Mouse (Mus musculus) neural tube, embryonic 14.5 days (tissue): ENCODE measurements around the gene Cgnl1. TPM values are rescaled to one million over a fixed set of nuclear protein-coding genes. Genes with fewer than 3 reads are reported as not detected.

Experiments used
- ATAC-seq: fragments of 200-750 bp; cut with Nextera tagmentation; 2 replicates; pipeline ENCODE4 v1.8.0; 2017; ENCODE audit warnings: low read depth, mild to moderate bottlenecking, moderate TSS enrichment, moderate library complexity
- H3K27ac ChIP-seq: fragments of 300-500 bp; sonication (generic); 2 replicates; pipeline ENCODE4 v1.5.1; 2014; ENCODE audit warnings: low read depth, mild to moderate bottlenecking, control low read depth, low read length, moderate library complexity, mixed read lengths
- H3K27me3 ChIP-seq: fragments of 300-500 bp; sonication (generic); 2 replicates; pipeline ENCODE4 v1.6.1; 2014; ENCODE audit warnings: low read length; ENCODE audit not compliant: control insufficient read depth, insufficient read depth
- H3K36me3 ChIP-seq: fragments of 300-500 bp; sonication (generic); 2 replicates; pipeline ENCODE4 v1.6.1; 2014; ENCODE audit warnings: low read length, mixed read lengths; ENCODE audit not compliant: control insufficient read depth, insufficient read depth
- H3K4me1 ChIP-seq: fragments of 300-500 bp; sonication (generic); 2 replicates; pipeline ENCODE4 v1.6.1; 2014; ENCODE audit warnings: low read length; ENCODE audit not compliant: control insufficient read depth, insufficient read depth
- H3K4me2 ChIP-seq: fragments of 300-500 bp; sonication (generic); 2 replicates; pipeline ENCODE4 v1.6.1; 2014; ENCODE audit warnings: mild to moderate bottlenecking, low read depth, low read length, control low read depth
- H3K4me3 ChIP-seq: fragments of 300-500 bp; sonication (generic); 2 replicates; pipeline ENCODE4 v1.5.1; 2014; ENCODE audit warnings: low read depth, low read length, control low read depth, mixed read lengths
- H3K9ac ChIP-seq: fragments of 300-500 bp; sonication (generic); replicated peaks from 2 replicates; pipeline ENCODE4 v1.6.1; 2014; ENCODE audit warnings: low read depth, mild to moderate bottlenecking, control low read depth, low read length, mixed read lengths
- H3K9me3 ChIP-seq: fragments of 300-500 bp; sonication (generic); 2 replicates; pipeline ENCODE4 v1.6.1; 2016; ENCODE audit warnings: low read length; ENCODE audit not compliant: control insufficient read depth
- WGBS: fragments of 180-500 bp; shearing (Covaris S2); extraction: QIAGEN DNeasy Blood & Tissue Kit; methylation state at CpG from one replicate; pipeline ENCODE4 v1.1.7; 2014; 5-methylcytosine and 5-hydroxymethylcytosine counted together
- polyA plus RNA-seq: library from polyadenylated mRNA; unstranded; fragments of >200 nt; fragmentation: Nextera tagmentation; extraction: Ambion mirVana; gene quantifications from 2 replicates; pipeline ENCODE4 v1.2.1, GENCODE M21; 2014

Cgnl1 gene
- polyA plus RNA-seq, 1 experiment from 2014 or later = 2.5 TPM

- 80% methylated on average over 7 of the region's 7 CpGs for WGBS
- no peak overlapping the region for H3K9ac ChIP-seq
Observed at GRCm38 (mm10) chr9:71589771-71590170, 181.6 kb downstream of the Cgnl1 start.

GRCm38 (mm10) chr9:71588930-71589592 is 182.3 kb downstream of the Cgnl1 start:
- Histone ChIP-seq H3K27ac (no peak overlapping the region), H3K4me1 (no peaks in the 10 kb centered on the region), H3K27me3 (peaks cover 6% of the 10 kb centered on the region), H3K9ac (no peak overlapping the region), H3K4me3 (no peak overlapping the region), H3K36me3 (no peaks in the 10 kb centered on the region), H3K4me2 (no peak overlapping the region), H3K9me3 (no peaks in the 10 kb centered on the region)
- no peak for ATAC-seq
- WGBS = 79% methylated on average over 2 of the region's 2 CpGs

More at GRCm38 (mm10) chr9:71589771-71590170, 181.6 kb downstream of the Cgnl1 start:
- no peak overlapping the region for H3K27ac ChIP-seq
- H3K27me3 ChIP-seq = peaks cover 6% of the 10 kb centered on the region
- no peak overlapping the region for H3K4me2 ChIP-seq
- no peaks in the 10 kb centered on the region for H3K36me3 ChIP-seq
- H3K9me3 ChIP-seq = no peaks in the 10 kb centered on the region
- no peak overlapping the region for H3K4me3 ChIP-seq
- no peak for ATAC-seq
- H3K4me1 ChIP-seq = no peaks in the 10 kb centered on the region

GRCm38 (mm10) chr9:71586408-71586807 is 185.0 kb downstream of the Cgnl1 start:
- 57% methylated on average over 3 of the region's 3 CpGs for WGBS
- H3K9me3 ChIP-seq = no peaks in the 10 kb centered on the region
- H3K36me3 ChIP-seq = no peaks in the 10 kb centered on the region
- H3K27ac ChIP-seq = no peak overlapping the region
- H3K4me3 ChIP-seq = no peak overlapping the region
- no peak overlapping the region for H3K4me2 ChIP-seq
- no peak for ATAC-seq
- H3K4me1 ChIP-seq = no peaks in the 10 kb centered on the region
- H3K27me3 ChIP-seq = no peaks in the 10 kb centered on the region
- no peak overlapping the region for H3K9ac ChIP-seq

GRCm38 (mm10) chr9:71582771-71583170 is 188.6 kb downstream of the Cgnl1 start:
- H3K36me3 ChIP-seq = no peaks in the 10 kb centered on the region
- H3K4me1 ChIP-seq = no peaks in the 10 kb centered on the region
- no peaks in the 10 kb centered on the region for H3K9me3 ChIP-seq
- no peak overlapping the region for H3K9ac ChIP-seq
- WGBS = 69% methylated on average over 1 of the region's 1 CpGs
- no peak for ATAC-seq
- no peak overlapping the region for H3K4me3 ChIP-seq
- H3K27ac ChIP-seq = no peak overlapping the region
- no peak overlapping the region for H3K4me2 ChIP-seq
- H3K27me3 ChIP-seq = no peaks in the 10 kb centered on the region

GRCm38 (mm10) chr9:71578896-71579564 is 192.4 kb downstream of the Cgnl1 start:
- no peaks in the 10 kb centered on the region for H3K4me1 ChIP-seq
- no peak overlapping the region for H3K4me3 ChIP-seq
- H3K36me3 ChIP-seq = no peaks in the 10 kb centered on the region
- no peak overlapping the region for H3K4me2 ChIP-seq
- no peak overlapping the region for H3K27ac ChIP-seq
- H3K9ac ChIP-seq = no peak overlapping the region
- H3K9me3 ChIP-seq = no peaks in the 10 kb centered on the region
- WGBS = 57% methylated on average over 7 of the region's 7 CpGs
- H3K27me3 ChIP-seq = no peaks in the 10 kb centered on the region
- ATAC-seq = no peak

Other genes with a start within 250 kb of the Cgnl1 start
- gene Myzap, start 179.2 kb downstream of the Cgnl1 start, polyA plus RNA-seq = 2.4 and 4.2 TPM in 2 replicates